Mouse (Mus musculus): Measurements from ENCODE around the gene Sp6. TPM values are rescaled to one million over a fixed set of nuclear protein-coding genes. Genes with fewer than 3 reads are reported as not detected.

The Sp6 gene
- polyA plus RNA-seq, 1 experiment from 2014 or later, result 0.53 TPM

DNA sequence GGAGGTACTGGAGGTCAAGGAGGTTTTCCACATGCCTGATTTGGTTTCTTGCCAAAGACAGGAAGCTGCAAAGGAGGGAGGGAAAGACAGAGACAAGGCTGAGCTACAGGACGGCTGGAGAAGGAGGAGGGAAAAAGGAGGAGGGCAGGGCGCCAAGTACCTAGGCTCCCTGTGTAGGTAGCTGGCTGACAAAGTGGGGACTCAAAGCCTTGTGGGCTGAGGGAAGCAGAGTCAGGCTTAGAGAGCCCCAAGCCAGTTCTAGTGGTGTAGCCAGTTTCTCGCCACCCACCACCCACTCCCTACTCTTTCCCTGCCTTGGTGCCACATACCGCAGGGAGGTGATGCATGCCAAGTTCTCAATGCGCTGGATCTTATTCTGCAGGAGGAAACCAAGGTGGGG is 22.9 kb downstream of the Sp6 start:
- no peak for DNase-seq (ENCODE audit: low read depth, low spot score)
- CTCF ChIA-PET, result interaction anchor here (0.6 to 1.4 kb wide), 3 partner anchors 9 to 11 kb away, joined by 3 read pairs; no protein-coding TSS in a partner anchor
- no peaks in the 10 kb centered on the region for H3K27me3 ChIP-seq
- peak; percentile 29 for ATAC-seq
- TF ChIP-seq CTCF (IDR thresholded peaks at IDR 0.05), result no peak
- in situ Hi-C loops (cut with MboI; ENCODE audit: low pct_unique_long_range_greater_than_20kb), result no loop called here
- POLR2A ChIA-PET, result interaction anchor here (0.6 kb wide), 1 partner anchor 962 kb away, joined by 3 read pairs; no protein-coding TSS in a partner anchor

DNA sequence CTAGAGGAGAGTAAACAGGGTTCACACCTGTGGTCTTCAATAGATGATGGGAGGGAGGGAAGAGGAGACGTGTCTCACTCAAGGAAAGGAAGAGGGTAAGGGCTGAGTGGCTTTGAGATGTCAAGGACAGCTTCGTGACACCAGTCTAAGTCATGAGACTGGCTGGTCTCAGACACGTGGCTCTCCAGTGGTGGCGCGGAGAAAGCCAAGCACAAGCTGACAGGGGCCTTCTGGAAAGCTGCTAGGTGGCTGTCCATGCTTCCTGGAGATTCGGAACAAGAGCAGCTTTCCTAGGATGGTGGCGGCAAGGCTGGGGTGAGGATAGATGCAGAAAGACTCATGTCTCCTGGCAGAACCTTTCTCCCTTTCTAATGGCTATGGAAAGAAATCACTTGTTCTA is 25.7 kb downstream of the Sp6 start:
- TF ChIP-seq CTCF (IDR thresholded peaks at IDR 0.05), result no peak
- in situ Hi-C loops (cut with MboI; ENCODE audit: low pct_unique_long_range_greater_than_20kb), result no loop called here
- H3K27me3 ChIP-seq, result no peaks in the 10 kb centered on the region
- no peak for DNase-seq (ENCODE audit: low read depth, low spot score)
- CTCF ChIA-PET, result interaction anchor here (1.1 kb wide), 1 partner anchor 9 kb away, joined by 3 read pairs; the partner anchor contains the start of gene Scrn2
- POLR2A ChIA-PET, result no interaction called here
- no peak for ATAC-seq

DNA sequence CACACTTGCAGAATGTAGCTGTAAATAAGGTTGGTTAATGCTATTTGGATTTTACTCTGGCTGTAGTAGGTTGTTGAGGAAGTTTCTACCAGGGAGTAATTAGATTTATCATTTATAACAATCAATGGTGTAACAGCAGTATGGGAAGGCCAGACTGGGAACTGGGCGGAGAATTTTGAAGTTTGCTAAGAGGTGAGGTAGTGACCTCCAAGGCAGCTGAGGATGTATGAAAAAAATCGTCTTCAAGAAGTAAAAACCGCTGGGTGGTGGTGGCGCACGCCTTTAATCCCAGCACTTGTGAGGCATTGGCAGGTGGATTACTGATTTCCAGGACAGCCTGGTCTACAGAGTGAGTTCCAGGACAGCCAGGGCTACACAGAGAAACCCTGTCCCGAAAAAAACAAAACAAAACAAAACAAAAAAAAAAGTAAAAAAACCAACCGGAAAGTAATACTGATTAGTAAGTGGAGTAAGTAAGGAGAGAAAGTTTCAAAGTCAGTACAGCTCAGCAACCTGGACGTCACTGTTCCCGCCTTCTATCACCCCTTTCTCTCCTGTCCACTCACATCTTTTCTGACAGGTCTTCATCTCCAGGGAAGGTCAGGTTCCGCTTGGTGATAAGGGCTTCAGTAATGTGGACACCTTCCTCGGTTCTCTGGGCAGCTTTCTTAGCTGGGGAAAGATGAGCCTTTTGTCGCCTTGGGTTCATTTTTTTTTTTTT is 27.3 kb downstream of the Sp6 start:
- DNase-seq (ENCODE audit: low read depth, low spot score) (no peak), ATAC-seq (no peak)
- POLR2A ChIA-PET, result interaction anchor here (0.8 kb wide), 1 partner anchor 11 kb away, joined by 3 read pairs; the partner anchor contains the start of gene Scrn2
- H3K27me3 ChIP-seq, result no peaks in the 10 kb centered on the region
- in situ Hi-C loops (cut with MboI; ENCODE audit: low pct_unique_long_range_greater_than_20kb), result no loop called here
- TF ChIP-seq CTCF (IDR thresholded peaks at IDR 0.05), result no peak
- CTCF ChIA-PET, result interaction anchor here (1.0 to 2.0 kb wide), 4 partner anchors 9 to 14 kb away, joined by 3 to 9 read pairs (median 3); partner anchors contain the start of genes Osbpl7 and Scrn2

DNA sequence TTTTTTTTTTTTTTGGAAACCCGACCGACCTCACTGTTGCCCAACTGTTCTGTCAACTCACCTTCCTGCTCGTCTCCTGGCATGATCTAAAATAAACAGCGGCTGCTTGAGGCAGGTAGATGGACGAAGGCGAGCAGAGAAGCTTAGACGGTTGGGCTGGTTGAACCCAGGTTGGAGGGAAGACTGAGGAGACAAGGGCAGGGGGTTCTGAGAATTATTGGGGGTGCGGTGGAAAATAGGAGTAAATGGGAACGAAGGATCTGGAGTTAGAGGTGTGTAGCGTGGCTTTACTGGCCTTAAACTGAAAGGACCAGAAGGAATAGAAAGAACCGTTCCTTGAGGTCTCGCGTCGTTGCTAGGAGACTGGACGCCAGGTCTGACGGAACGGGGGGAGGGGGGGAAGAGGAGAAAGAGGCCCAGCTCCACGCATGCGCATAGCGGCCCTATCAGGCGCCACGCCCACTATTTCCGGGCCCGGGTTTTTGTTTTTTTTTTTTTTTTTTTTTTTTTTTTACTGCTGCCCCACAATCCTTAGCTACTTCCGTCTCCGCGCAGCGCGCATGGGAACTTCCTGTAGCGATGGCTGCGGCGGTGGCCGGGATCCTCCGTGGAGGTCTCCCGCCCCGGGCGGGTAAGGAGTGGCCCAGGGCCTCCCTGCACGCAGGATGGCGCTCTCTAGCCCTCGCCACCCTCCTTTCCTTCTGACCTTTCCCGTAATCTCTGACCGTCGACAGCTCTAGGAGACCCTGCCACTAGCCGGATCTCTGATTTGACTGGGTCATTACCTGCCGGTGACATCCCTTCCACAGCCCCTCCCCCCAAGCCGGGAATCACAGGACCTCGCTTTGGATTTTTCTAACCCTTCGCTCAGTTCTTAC is 28.1 kb downstream of the Sp6 start, which contains the start of the genes Lrrc46 and Mrpl10:
TSS of gene Lrrc46 (minus strand) at position 386 of the 878 bp plus-strand sequence.
TSS of gene Mrpl10 (plus strand) at position 539 of the 878 bp plus-strand sequence.
- TF ChIP-seq CTCF (IDR thresholded peaks at IDR 0.05), result no peak
- in situ Hi-C loops (cut with MboI; ENCODE audit: low pct_unique_long_range_greater_than_20kb), result no loop called here
- CTCF ChIA-PET, result interaction anchor here (1.0 to 2.0 kb wide), 3 partner anchors 9 to 11 kb away, joined by 3 to 9 read pairs (median 3); partner anchors contain the start of genes Osbpl7 and Scrn2
- DNase-seq (ENCODE audit: low read depth, low spot score) (no peak), ATAC-seq (peak; percentile 47)
- POLR2A ChIA-PET, result interaction anchor here (0.8 kb wide), 1 partner anchor 12 kb away, joined by 3 read pairs; the partner anchor contains the start of gene Scrn2
- no peaks in the 10 kb centered on the region for H3K27me3 ChIP-seq

DNA sequence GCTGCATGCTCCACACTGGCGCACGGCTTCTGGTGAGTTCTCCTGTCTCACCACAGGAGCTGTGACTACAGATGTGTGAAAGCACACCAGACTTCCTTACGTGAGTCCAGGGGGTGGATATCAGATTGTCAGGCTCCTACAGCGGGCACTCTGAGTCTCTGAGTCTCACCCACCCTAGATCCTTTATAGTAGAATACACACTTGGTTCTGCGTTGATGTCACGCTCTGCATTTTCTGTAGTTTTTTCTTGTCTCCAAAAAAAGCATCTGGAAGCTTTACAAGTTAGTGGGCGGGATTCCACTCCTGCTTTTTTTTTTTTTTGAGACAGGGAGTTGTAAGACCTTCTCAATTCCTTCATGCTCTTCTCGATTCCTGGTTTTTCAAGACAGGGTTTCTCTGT is 31.7 kb downstream of the Sp6 start:
- ATAC-seq (no peak), DNase-seq (ENCODE audit: low read depth, low spot score) (no peak)
- no peaks in the 10 kb centered on the region for H3K27me3 ChIP-seq
- ChIA-PET POLR2A (no interaction called here), CTCF (interaction anchor here (1.1 to 1.9 kb wide), 4 partner anchors 14 to 62 kb away, joined by 3 to 5 read pairs (median 4); partner anchors contain the start of genes Scrn2 and Sp2)
- in situ Hi-C loops (cut with MboI; ENCODE audit: low pct_unique_long_range_greater_than_20kb), result no loop called here
- no peak for TF ChIP-seq CTCF (IDR thresholded peaks at IDR 0.05)

DNA sequence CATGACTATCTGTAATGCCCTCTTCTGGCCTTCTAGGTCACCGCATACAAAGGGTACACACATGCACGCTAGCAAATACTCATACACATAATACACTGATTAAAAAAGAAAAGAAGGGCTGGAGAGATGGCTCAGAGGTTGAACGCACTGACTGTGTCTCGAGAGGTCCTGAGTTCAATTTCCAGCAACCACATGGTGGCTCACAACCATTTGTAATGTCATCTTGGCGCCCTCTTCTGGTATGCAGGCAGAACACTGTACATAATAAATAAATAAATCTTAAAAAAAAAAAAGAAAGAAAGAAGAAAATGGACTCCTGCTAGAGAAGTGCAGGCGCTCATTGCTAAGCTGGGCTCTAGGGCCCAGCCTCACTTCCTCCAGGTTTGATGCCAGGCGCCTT is 32.7 kb downstream of the Sp6 start:
- TF ChIP-seq CTCF (IDR thresholded peaks at IDR 0.05), result no peak
- ChIA-PET CTCF (interaction anchor here (0.9 to 1.9 kb wide), 5 partner anchors 13 to 173 kb away, joined by 3 to 5 read pairs (median 4); partner anchors contain the start of gene Scrn2), POLR2A (interaction anchor here (1.3 kb wide), 1 partner anchor 67 kb away, joined by 5 read pairs; no protein-coding TSS in a partner anchor)
- in situ Hi-C loops (cut with MboI; ENCODE audit: low pct_unique_long_range_greater_than_20kb), result no loop called here
- no peaks in the 10 kb centered on the region for H3K27me3 ChIP-seq
- DNase-seq (ENCODE audit: low read depth, low spot score), result no peak
- no peak for ATAC-seq

DNA sequence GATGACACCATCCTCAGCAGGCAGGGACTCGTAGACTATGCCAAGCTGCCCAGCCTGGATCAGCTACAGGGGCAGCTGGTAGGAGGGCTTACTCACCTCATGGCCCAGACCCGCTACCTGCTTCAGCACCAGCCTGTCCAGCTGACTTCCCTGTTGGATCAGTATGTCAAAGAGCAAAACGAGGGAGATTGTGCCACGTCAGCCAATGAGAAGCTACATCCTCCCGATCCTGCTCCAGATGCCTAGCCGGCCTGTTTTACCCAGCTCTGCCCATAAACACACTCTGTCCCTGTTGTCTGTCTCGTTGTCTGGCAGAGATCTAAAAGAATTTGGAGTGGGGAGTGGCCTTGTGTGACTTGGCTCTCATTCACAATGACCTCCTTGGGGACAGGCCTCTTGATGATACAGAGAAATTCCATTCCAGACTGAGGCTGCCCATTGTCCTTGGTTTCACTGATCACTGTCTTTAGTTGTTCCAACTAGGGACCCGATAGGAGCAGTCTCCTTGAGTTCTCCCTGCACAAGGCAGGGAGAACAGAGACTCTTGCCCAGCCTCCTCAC is 35.0 kb downstream of the Sp6 start:
- no peak for TF ChIP-seq CTCF (IDR thresholded peaks at IDR 0.05)
- in situ Hi-C loops (cut with MboI; ENCODE audit: low pct_unique_long_range_greater_than_20kb), result no loop called here
- CTCF ChIA-PET, result no interaction called here
- H3K27me3 ChIP-seq, result no peaks in the 10 kb centered on the region
- POLR2A ChIA-PET, result interaction anchor here (0.6 kb wide), 1 partner anchor 1860 kb away, joined by 3 read pairs; no protein-coding TSS in a partner anchor
- ATAC-seq (no peak), DNase-seq (ENCODE audit: low read depth, low spot score) (no peak)

DNA sequence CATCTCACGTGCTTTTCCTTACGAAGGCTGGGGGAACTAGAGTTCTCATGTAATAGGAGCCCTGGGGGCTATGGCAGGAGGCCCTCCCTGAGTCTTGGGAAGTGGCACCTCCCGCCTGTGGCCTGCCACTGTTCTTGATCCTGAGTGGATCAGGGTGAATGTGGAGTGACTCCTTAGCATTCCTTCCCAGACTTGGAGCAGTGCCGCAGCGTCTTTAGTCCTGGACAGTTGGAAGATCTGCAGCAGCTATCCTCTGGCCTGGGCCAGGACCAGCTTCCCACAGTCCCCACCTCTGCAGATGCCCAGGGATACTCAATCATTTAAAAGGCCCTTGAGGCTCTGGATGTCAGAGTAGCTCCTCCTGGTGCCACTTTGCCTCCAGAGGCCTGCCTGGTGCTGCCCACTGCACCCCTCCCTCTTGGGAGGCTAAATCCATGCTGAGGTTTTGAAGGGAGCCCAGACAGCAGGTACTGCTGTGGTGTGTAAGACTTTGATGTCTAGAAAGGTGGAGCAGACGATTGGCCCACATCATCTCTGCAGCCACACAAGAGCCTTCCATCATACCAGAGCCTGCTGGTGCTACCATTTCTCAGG is 36.4 kb downstream of the Sp6 start:
- DNase-seq (ENCODE audit: low read depth, low spot score) (no peak), ATAC-seq (no peak)
- ChIA-PET POLR2A (no interaction called here), CTCF (no interaction called here)
- in situ Hi-C loops (cut with MboI; ENCODE audit: low pct_unique_long_range_greater_than_20kb), result no loop called here
- TF ChIP-seq CTCF (IDR thresholded peaks at IDR 0.05), result no peak
- H3K27me3 ChIP-seq, result no peaks in the 10 kb centered on the region

DNA sequence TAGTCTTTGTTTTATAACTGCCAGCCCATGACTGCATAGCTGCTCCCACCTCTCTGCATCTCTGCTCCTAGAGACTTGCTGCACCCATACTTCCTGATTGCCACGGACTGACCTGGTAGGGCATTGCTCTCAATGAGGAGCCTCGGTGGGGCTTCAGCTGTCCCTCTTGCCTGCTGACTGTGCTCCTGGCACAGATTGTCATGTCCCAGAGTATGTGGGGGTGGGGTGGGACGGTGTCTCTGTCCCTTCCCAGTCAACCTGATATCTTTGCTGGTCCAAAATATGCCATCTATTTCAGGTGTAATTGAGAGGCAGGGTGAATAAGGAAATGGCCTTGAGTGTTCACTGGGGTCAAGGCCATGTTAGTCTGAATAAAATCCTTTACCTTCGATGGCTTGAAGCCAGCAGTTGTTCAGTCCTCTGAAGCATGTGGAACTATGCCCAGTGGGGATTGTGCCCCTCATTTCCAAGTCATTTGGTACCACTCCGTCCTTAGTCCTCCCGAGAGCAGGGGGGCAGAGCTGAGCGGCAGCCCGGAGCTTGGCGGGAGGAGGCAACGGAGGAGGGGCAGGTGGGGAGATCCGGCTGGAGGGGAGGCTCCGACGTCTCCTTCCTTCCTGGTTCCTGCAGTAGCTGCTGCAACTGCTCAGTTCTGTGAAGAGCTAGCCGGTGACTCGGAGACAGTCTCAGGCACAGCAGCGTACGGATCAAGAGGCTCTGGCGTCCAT is 37.2 kb downstream of the Sp6 start, which contains the start of gene Osbpl7:
TSS of gene Osbpl7 (plus strand) at position 413 of the 728 bp plus-strand sequence.
- ChIA-PET POLR2A (interaction anchor here (0.6 to 0.7 kb wide), 3 partner anchors 72 to 1423 kb away, joined by 3 to 4 read pairs (median 3); no protein-coding TSS in a partner anchor), CTCF (interaction anchor here (0.9 to 1.0 kb wide), 2 partner anchors 9 to 21 kb away, joined by 3 to 4 read pairs; partner anchors contain the start of genes Lrrc46, Mrpl10 and Scrn2)
- DNase-seq (ENCODE audit: low read depth, low spot score) (no peak), ATAC-seq (peak; percentile 53)
- TF ChIP-seq CTCF (IDR thresholded peaks at IDR 0.05), result no peak
- in situ Hi-C loops (cut with MboI; ENCODE audit: low pct_unique_long_range_greater_than_20kb), result no loop called here
- H3K27me3 ChIP-seq, result no peaks in the 10 kb centered on the region

Data from Patski (cell line).